Mouse (Mus musculus): ENCODE results near the gene Fam178b.

Fam178b gene

DNA sequence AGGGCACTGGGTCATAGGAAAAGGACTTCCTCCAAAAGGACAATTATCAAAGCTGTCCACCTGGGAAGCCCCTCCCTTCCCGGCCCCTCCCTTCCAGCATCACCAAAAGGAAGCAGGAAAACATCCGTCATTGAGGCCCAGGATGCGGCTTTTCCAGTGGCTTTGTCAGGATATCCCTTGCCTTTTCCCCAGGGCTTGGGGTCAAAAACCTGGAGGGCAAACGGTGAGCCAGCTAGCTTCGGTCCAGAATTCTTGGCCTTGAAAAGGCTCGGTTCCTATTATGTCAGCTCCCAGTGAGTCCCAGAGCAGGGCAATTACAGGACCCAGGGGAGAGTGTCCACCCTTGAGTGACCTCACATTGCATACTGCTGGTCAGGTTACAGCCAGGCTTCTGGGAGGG, 122.1 kb downstream of the Fam178b start:
- DNase-seq: no peak

DNA sequence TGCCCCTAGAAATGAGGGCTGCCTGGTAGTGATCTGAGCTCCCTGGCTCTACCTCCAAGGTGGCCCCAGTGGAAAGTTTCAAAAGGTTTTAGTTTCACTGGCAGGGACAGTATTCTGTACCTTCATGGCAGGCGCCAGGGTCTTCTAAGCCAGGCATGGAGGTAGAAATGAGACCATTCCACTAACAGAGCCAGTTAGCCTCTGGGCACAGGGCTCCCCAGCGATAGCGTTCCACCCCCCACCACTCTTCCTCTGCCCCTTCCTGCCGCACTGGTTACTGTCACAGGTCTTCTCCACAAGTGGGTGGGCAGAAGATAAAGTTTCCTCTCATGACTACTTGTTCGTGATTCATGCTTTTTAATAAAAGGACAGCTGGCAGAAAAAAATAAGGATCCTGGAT, 123.1 kb downstream of the Fam178b start:
- no peak for DNase-seq

DNA sequence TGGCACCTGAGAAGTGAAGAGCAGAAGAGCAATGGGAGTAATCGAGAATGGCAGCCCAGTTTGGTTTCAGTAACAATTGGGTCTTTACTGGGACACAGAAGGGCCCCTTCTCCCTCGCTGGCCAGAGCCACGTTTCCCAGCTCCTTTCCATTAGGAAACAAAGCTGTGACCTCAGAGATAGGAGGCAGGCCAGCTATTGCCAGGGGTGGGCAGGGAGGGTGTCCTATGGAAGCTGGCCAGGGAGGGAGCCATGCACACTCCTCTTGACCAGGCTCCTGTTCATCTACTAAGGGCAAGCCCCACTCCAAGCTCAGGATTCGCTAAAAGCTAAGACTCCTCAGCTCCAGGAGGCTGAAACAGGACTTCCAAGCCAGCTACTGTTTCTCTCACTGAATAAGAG, 123.7 kb downstream of the Fam178b start:
- peak in 1 of 2 experiments; percentile 42 for DNase-seq

DNA sequence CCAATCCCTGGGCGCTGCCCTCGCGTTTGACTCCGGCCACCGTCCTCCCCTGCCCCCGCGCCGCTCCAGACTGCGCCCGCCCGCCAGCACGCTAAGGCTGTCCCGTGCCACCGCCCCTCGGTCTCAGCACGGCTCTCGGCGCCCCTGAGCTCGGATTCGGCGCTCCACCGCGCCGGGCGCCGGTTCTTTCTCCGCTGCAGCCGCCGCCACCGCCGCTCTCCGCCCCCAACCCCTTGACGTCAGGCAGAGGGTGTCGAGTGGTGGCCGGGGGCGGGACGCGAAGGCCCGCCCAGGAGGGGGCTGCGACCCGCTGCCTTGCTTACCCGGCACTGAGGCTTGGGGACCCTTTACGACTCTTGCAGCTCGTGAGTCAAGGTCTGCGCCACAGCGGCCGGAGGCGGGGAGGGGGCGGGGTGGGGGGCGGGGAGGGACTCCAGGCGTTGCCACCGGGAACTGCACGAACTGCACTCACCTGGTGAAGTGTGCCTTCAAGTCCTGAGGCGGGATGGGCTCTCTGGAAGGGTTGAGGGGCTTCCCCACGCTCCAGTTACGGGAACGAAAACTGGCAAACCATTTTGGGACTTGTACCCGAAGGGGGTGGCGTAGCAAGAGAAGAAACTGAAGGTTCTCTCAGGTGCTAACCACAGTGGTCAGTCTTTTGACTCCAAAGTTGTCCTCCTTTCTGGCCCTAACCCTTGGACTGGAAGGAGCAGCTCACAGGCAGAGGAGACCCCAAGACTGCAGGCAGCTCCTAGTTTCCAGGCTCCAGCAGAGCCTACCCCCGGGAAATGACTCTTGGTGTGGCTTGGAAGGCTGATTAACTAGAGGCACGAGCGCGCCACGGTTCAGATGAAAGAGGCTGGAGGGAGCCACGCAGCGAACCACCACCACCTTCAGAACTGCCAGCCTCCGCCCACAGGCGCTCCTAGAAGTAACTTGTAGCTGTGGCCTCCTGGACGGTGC, 124.7 kb downstream of the Fam178b start, which contains the start of gene Sema4c:
Gene Sema4c (minus strand): TSS at position 319 of the 963 bp plus-strand sequence.
- peak; percentile 72 to 85 for DNase-seq

DNA sequence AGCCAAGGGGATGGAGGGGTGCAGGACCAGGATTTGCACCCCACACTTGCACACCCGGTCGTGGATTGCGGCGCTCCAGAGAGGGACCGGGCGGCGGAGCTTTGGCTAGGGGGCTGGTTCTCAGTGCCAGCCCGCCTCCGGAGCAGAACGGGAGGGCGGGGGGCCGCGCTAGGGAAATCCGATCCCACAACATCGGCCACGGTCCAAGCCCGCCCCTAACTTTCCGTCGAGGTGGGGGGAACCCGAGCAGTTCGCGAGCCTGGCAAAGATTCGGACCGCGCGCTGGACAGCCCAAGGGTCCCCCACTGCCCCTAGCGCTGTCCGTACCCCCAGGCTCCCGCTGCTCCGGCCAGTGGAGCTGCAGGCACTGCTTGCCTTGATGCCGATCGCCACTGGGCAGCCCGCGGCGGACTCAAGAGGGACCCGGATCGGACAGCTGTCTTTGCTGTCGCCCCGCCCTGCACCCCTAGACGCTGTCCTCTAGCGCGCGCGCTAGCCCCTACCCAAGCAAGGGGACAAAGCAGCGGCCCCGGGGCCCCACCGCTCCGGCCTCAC, 125.4 kb downstream of the Fam178b start:
- DNase-seq: peak; percentile 87 to 88

DNA sequence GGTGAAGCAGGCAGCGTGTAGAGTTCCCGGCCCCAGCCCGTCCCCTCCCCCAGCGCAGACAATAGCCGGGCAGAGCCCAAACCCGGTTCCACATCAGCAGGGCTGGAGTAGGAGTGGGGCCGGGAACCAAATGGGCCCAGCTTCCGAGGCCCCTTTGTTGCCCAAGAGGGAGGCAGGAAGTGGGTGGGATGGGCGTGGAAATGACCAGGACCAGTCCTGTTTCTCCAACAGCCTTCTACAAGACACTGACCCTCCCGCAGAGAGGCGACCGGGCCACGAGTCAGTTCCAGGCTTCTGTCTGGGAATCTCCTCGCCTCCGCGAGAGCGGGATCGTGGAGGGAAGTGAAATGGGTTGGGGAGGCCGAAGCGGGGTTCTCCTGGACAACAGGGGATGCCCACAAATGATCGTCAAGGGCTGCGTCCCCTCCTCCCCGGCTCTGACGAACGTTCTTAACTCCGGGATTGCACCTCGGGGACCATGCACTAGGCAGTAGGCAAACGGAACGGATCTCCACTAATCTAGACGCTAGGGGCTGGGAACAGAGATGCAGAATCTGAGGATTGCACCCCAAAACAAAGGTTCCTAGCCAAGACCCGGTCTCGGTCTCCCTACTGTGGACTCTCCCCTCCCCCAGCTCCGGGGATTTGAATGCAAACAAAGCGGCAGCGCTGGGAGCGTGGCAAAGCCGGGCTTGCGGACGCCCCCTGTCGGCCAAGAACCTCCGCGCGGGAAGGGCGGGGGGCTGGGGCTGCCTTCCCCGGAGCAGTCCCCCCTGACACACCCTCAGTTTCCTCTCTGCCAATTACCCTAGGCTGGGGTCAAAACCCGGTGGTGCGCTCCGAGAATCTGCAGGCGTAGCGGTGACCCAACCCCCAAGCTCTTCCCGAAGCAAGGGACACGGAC, 126.2 kb downstream of the Fam178b start:
- peak; percentile 98 to 99 for DNase-seq

DNA sequence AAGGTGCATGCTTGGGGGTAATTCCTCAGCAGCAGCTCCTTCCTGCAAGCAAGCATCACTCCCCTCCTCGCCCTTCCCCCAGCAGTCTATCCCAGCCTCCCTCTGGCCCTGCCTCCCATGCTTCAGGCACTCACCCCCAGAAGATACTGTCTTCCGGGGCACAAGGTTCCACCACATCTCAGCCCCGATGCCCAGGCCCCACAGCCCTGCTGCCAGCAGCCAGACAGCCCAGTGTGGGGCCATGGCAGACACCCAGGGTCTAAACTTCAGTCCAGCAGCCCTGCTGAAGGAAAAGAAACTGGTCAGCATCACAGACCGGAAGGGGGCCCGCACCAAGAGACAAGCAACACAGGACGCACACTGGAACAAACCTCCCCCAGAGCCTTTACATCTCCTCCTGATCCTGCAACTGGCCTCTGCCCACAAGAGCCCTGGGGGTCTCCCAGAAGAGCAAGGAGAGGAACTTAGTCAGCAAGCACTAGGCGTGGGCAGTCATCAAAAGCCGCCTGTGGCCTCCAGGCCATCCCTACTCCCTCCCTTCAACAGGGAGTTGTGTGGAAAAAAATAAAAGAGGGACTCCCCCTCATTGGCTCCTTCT, 127.1 kb downstream of the Fam178b start:
- peak; percentile 77 to 78 for DNase-seq

DNA sequence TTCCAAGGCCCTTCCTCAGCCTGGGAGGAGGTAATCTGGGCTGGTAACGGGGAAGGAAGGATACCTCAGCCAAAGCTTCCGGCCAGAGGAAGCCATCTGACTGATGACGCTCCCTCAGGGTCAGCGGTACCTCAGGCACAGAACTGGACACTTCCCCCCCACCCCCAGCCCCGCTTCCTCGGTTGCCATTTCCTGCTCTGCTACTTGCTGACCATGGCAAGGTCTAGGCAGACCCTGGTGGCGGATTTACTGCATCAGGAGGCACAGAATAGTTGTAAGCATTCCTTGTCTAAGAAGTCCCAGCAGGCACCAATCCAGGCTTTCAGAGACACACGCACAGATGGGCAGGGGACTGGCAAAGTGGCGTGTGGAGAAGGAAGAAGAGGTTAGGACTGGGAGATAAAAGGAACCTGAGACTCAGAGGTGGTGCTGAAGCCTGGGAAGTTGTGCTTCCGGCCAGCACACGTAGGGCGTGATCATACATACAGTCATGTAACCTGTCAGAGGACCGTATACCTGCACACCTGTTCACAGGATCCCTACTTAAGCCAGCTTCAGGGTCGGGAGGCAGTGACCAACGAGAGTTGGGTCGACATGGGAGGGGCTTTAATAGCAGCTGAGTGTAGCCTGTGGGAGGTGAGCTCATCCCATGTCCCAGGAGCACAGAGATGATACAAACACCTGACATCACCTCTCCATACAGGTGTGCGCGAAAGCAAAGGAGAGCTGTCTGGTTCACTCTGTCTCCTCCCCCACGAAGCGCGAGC, 128.2 kb downstream of the Fam178b start:
- DNase-seq: peak; percentile 58 to 60

DNA sequence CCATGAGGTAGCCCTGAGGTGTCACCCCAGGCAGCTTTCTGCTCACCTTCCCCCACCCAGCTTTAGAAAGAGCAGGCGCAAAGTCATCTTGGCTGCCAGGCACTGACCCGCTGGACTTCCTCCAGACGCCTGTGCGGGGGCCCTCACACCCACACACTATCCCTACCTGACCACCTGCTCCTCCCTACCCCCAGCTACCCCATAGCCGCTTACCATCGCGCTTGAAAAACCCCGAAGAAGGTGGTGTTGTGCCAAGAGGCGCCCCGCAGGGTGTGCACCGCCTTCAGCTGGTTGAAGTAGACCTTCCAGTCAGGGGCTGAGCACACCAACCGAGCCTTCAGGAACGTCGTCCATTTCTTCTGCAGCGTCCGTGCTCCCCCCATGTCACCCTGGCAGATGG, 130.5 kb downstream of the Fam178b start:
- peak; percentile 81 to 88 for DNase-seq

DNA sequence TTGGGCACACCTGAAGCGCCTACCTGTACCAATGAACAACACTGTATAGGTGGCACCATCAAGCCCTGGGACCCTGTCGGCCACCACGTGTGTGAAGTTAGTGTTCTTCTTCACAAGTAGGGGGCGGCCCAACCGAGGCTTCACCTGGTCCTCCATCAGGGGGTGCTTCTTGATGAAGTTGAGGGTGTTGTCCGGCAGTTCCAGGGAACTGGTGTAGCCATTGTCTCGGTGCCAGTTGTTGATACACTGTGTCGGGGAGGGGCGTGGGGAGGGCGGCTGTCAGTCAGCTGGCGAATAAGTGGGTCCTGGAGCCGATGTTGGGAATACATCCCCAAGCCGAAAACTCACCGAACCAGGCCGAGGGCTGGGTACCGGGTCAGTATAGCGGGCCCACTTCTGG, 131.1 kb downstream of the Fam178b start:
- DNase-seq: peak in 1 of 2 experiments; percentile 49

DNA sequence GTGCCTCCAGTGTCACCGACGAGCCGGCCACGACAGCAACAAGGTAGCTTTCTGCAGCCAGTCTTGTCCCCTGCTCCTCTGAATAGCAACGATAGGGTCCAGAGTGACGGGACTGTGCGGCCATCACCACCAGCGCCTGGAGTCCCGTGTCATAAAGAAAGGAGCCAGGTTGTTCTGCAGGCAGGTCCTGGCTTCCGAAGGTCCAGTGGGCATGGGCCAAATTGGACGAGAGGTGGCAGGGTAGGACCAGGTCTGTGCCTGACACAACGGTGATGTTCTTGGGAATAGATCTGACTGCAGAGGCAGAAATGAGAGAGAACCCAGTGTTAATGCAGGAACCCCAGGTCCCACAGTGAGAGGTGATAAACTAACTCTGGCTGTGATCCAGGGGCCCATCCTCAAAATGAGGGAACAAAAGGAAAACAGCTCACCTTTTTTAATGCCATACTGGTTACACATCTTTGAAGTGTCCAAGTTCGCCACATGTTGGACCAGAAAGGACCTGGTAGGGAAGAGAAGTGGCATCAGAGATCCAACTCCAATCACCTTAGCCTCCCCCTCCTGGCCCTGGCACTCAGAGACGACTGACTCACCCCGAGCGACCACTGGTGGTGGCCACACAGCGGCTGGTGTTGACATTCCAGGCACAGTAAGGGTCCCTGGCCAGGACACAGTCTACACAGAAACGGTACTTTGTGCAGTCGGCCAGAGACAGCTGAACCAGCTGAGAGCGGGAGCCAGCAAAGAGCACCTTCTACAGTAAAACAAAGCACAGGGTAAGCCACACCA, 132.7 kb downstream of the Fam178b start:
- peak; percentile 68 to 71 for DNase-seq

DNA sequence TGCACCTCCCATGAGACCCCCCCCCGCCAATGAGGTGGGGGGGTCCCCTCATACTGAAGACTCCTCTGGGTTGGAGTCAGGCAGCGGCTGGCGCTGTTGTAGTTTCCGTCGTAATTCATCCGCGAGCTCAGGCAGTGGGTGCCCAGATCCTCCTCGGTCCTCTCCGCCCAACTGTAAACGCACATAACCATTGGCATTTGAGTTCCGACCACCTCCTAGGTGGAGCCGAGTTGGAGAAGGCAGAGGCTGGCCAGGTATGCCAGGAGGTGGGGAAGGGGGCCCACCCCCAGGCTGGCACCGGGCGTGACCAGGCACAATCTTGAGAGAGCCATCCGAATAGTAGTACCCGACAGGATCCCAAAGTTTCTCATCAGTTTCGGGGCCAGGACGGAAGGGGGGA, 133.5 kb downstream of the Fam178b start:
- peak in 1 of 2 experiments; percentile 30 for DNase-seq

DNA sequence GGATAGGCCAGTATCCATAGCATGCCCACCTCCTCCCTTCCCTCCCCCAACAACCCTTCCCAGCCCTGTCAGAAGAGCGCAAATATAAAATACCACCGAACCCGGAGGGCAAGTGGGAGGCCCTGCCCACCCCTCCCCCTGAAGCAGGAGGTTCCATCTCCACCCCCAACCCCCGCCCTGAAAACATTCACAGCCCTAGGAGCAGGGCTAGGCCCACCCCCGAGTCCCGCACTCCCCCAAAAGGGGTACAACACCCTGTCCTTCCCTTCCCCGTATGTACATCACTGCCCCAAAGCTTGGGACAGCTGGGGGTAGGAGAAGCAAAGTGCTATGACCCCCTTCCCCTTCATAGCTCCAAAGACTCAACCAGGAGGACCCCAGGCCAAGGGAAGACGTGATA, 134.2 kb downstream of the Fam178b start:
- DNase-seq: no peak

DNA sequence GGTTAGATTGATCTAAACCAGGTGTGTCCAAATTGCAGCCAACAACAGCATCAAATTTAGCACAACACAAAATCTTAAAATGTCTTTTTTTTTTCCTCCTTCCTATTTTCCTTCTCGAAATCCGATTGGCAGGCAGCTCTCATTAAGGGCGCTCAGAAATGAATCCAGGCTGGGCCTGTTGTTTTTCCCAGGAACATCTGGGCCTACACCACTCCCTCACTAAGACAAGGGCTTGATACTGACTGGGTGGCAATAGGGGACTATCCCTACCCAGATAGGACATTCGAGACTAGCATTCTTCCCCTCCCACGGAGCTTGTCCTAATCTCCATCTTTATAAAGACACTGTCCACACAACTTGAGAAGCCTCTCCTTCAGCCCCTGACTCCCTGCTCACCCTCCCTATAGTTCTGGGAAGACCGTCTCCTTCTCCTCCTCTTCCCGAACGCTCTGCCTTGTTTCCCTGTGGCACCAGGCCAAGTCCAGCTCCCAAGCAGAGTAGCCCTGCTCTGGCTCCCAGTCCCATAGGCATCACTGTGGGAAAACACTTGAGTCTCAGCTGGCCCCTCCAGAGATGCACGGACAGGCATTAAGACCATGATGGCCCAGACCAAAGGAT, 134.9 kb downstream of the Fam178b start:
- DNase-seq: peak; percentile 67 to 73

DNA sequence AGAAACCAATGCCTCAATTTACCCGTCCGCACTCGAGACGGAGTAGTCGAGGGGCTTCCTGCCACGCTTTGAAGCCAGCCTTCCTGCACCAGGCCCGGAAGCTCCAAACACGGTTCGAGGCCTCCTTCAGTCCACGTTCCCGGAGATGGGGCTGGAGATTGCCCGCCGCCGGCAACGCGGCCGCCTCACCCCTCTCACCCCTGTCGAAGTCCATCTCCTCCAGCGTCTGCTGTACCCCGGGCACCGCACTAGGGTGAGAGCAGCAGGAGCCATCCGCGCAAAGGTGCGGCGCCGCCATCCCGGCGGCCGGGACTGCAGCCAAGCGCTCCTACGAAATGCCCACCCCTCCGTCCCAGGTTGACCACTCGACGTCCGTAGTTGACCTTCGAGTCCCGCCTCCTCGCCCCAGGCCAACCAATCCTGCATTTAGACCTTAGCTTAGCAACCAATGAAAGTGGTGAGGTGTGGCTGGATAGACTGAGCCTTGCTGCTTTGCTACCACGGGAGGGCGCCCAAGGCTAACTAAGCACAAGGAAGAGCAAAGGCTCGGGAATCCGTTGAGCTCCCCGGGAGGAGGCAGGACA, 136.0 kb downstream of the Fam178b start, which contains the start of gene Ankrd39:
Gene Ankrd39 (minus strand): TSS at position 558 of the 584 bp plus-strand sequence.
- DNase-seq: peak; percentile 98 to 99

DNA sequence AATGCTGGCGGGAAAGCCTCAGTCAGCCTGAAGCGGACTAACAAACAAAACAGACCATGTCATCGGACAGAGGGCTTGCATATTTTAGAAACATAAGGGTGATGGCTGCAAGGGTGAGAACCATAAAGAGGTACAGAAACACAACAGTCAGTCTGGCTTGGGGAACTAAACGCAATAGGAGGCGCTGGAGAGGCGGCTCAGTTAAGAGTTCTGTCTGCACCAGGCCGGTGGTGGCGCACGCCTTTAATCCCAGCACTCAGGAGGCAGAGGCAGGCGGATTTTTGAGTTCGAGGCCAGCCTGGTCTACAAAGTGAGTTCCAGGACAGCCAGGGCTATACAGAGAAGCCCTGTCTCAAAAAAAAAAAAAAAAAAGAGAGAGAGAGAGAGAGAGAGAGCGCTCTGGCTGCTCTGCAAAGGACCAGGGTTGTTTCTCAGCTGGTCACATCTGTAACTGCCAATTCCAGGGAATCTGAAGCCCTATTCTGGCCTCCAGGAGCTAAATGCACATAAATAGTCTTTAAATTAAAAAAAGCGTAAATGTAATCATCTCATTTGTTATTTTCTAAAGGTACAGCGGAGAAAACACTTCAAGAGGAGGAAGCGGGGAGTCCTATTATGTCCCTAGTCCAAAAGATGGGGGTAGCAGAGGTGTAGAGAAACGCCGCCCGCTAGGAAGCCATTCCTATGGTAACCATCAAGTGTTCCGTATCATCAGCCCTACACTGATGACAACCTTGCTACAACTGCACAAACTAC, 137.0 kb downstream of the Fam178b start:
- DNase-seq: peak in 1 of 2 experiments; percentile 60

DNA sequence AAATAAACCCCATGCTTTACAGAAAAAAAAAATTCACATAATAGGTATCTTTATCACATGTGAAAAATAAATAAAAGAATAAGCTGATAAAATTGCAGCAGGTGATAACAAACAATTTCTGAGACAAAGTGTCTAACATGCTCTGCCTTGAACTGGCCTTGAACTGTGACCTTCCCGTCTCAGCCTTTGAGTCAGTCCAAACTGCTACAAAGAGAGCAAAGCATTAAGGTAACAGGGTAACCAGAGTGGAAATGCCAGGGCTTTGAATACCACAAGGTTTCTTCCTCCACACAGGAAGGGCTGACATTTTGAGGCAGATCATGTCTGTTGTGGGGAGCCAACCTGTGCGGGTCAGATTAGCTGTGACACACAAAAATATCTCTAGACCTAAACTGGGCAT, 137.6 kb downstream of the Fam178b start:
- no peak for DNase-seq

DNA sequence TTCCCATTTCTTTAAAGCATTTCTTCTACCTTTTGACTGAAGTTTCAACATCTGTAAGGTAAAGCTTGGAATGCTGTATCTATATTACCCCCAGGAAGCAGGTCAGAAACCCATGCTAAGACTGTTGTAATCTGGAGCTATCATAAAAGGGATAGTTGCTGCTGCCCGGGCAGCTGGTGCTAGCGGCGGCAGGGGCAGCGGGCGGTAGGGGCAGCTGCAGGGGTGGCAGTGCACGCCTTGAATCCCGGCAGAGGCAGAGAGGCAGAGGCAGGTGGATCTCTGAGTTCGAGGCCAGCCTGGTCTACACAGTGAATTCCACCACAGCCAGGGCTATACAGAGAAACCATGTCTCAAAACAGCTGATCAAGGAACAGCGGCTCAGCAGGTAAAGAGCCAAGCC, 140.1 kb downstream of the Fam178b start:
- DNase-seq: no peak

DNA sequence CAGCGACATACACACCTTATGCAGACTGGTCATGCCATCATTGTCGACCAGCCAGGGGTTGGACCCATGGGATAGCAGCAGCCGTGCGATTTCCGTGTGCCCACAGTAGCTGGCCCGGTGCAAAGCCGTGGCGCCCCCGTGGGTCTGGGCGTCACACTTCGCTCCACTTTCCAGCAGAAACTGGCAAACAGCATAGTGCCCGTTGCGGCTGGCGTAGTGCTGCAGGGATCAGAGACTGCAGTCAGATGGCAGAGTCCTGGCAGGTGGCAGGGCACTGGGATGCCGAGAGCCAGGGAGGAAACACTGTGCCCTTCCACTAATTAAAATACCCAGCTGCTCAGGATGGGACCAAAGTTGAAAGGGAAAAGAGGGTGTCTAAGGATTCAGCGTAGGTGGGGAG, 141.1 kb downstream of the Fam178b start:
- DNase-seq: peak; percentile 78

Data from cerebellum, postnatal 14 days (tissue).